Mouse (Mus musculus) hindbrain, embryonic 13.5 days (tissue): ENCODE data around the gene Cacng2. TPM values are rescaled to one million over a fixed set of nuclear protein-coding genes. Genes with fewer than 3 reads are reported as not detected.
A peak's percentile ranks its signal among the peaks of the same experiment; 100 is the strongest.

Experiments
- ATAC-seq: fragments of 200-750 bp; cut with Nextera tagmentation; 2 replicates; pipeline ENCODE4 v1.8.0; 2017; ENCODE audit warnings: moderate TSS enrichment; ENCODE audit not compliant: low FRiP score
- H3K27ac ChIP-seq: fragments of 300-500 bp; sonication (generic); 2 replicates; pipeline ENCODE4 v1.5.1; 2015; ENCODE audit warnings: inconsistent platforms, mild to moderate bottlenecking, moderate library complexity
- H3K27me3 ChIP-seq: fragments of 300-500 bp; sonication (generic); 2 replicates; pipeline ENCODE4 v1.6.1; 2015; ENCODE audit warnings: mild to moderate bottlenecking, inconsistent platforms
- H3K36me3 ChIP-seq: fragments of 300-500 bp; sonication (generic); 2 replicates; pipeline ENCODE4 v1.6.1; 2015; ENCODE audit warnings: mild to moderate bottlenecking, inconsistent platforms
- H3K4me1 ChIP-seq: fragments of 300-500 bp; sonication (generic); replicated peaks from 2 replicates; pipeline ENCODE4 v1.6.1; 2015; ENCODE audit warnings: inconsistent platforms
- H3K4me2 ChIP-seq: fragments of 300-500 bp; sonication (generic); 2 replicates; pipeline ENCODE4 v1.6.1; 2015; ENCODE audit warnings: inconsistent platforms, mild to moderate bottlenecking, moderate library complexity
- H3K4me3 ChIP-seq: fragments of 300-500 bp; sonication (generic); 2 replicates; pipeline ENCODE4 v1.5.1; 2015; ENCODE audit warnings: mild to moderate bottlenecking, inconsistent platforms
- H3K9ac ChIP-seq: fragments of 300-500 bp; sonication (generic); 2 replicates; pipeline ENCODE4 v1.6.1; 2015; ENCODE audit warnings: mild to moderate bottlenecking, inconsistent platforms
- H3K9me3 ChIP-seq: fragments of 300-500 bp; sonication (generic); 2 replicates; pipeline ENCODE4 v1.6.1; 2016; ENCODE audit warnings: inconsistent platforms
- WGBS: fragments of 180-500 bp; shearing (Covaris S2); methylation state at CpG from one replicate; pipeline ENCODE4 v1.1.7; 2015; 5-methylcytosine and 5-hydroxymethylcytosine counted together
- polyA plus RNA-seq: library from polyadenylated mRNA; unstranded; fragments of >200 nt; fragmentation: Nextera tagmentation; extraction: Ambion mirVana; gene quantifications from 2 replicates; pipeline ENCODE4 v1.2.1, GENCODE M21; 2015

The Cacng2 gene
- polyA plus RNA-seq, 1 experiment from 2014 or later = 10.5 TPM

DNA sequence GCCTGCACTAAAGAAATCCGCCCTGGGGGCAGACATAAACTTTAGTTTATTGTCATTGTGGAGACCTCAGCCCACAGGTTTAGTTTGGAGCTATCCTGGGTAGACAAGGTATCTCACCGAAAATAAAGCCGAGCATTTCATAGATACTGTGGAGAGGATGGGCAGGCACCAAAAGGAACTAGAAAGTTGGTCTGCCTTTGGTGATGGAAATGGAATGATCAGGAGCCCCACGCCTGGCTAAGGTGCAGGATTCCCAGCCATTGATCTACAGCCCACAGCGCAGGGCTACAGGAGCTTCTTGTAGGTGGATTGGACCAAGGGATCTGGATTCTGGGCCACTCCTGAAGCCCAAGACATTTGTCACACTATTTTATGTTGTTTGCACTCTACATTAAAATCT is 162.2 kb downstream of the Cacng2 start:
- Histone ChIP-seq H3K9me3 (no peaks in the 10 kb centered on the region), H3K27ac (no peak overlapping the region), H3K4me2 (no peak overlapping the region), H3K9ac (peak overlapping the region; percentile 19; the same call in 1 of the 2 replicates), H3K27me3 (peaks cover 9% of the 10 kb centered on the region), H3K4me3 (no peak overlapping the region), H3K4me1 (peaks cover 36% of the 10 kb centered on the region), H3K36me3 (peaks cover 55% of the 10 kb centered on the region)
- WGBS = 53% methylated on average over 5 of the region's 5 CpGs
- no peak for ATAC-seq

DNA sequence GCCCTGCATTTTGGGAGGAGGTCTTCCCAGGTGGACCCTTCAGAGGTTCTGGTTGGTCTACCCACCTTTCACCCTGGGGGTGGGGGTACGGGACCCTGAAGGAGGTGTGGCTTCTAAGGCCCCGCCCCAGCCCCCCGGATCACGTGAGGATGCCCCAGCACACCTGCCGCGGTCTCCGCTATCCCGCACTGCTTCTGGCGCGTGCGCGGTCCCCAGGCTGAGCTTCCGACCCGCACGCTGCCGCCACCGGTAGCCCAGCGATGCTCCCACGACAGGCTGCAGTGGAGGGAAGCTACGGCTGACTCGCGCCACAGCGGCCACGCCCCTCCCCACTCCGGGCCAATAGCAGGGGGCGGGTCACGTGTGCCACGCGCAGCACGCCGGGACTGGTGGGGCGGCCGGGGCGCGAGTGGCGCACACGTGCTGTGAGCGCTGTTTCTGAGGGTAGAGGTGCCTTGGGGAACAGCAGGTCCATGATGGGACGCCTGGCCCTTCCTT is 163.4 kb downstream of the Cacng2 start, which contains the start of gene Foxred2:
Gene Foxred2 (minus strand): TSS at position 319 of the 498 bp plus-strand sequence.
- peaks cover 36% of the 10 kb centered on the region for H3K4me1 ChIP-seq
- H3K4me2 ChIP-seq = peak within 1 kb of the TSS; percentile 88
- peak within 1 kb of the TSS; percentile 78 for H3K9ac ChIP-seq
- peaks cover 9% of the 10 kb centered on the region for H3K27me3 ChIP-seq
- peak; percentile 94 for ATAC-seq
- H3K9me3 ChIP-seq = no peaks in the 10 kb centered on the region
- under 1% methylated on average over 39 of the region's 39 CpGs for WGBS
- H3K27ac ChIP-seq = peak within 1 kb of the TSS; percentile 79
- H3K36me3 ChIP-seq = peaks cover 55% of the 10 kb centered on the region
- H3K4me3 ChIP-seq = peak within 1 kb of the TSS; percentile 52

DNA sequence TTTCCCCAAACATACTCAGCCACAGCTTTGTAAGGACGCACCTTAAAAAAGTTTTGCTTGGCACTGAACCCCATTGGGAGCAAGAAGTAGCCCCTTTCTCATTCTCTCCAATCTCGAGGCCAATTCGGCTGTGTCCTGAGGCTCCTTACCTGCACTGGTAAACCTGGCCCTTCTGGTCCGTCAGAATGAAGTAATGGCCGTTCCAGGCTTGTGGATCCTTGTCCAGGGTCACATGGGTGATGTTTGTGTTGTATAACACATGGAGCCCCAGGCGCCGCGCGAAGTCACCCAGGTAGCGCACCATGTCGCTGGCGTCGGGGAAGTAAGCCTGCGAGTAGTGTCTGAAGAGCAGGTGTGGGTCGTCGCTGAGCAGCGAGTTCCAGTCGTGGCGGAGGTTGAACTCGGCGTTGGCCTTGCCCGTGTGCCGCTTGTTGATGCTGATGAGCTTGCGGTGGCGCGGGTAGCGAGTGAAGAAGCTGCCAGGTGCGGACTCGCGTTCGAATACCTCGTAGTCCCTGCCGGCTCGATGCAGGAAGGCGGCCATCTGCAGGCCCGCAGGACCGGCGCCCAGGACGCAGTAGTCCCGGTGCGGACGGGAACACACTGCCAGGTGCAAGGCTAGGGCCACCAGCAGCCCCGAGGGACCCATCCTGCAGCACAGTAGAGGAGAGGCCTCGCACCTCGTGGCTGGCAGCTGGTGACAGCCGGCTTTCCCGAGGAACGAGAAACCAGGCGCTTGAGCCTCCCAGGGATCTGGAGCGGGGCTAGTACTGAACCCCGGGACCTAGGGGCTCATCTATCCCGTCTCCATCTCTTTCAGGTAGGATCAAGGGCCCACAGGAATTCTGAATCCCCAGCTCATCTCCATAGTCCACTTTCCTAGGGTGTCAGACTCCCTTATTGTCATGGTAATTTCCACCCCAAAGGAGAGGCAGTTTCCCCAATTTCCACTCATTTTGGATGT is 164.1 kb downstream of the Cacng2 start:
- peak overlapping the region; percentile 79 for H3K27ac ChIP-seq
- peak overlapping the region; percentile 88 for H3K4me2 ChIP-seq
- peaks cover 36% of the 10 kb centered on the region for H3K4me1 ChIP-seq
- peak; percentile 72 for ATAC-seq
- H3K9me3 ChIP-seq = no peaks in the 10 kb centered on the region
- H3K27me3 ChIP-seq = peaks cover 9% of the 10 kb centered on the region
- peak overlapping the region; percentile 78 for H3K9ac ChIP-seq
- WGBS = 8% methylated on average over 52 of the region's 52 CpGs
- H3K4me3 ChIP-seq = peak overlapping the region; percentile 52
- peaks cover 53% of the 10 kb centered on the region for H3K36me3 ChIP-seq

DNA sequence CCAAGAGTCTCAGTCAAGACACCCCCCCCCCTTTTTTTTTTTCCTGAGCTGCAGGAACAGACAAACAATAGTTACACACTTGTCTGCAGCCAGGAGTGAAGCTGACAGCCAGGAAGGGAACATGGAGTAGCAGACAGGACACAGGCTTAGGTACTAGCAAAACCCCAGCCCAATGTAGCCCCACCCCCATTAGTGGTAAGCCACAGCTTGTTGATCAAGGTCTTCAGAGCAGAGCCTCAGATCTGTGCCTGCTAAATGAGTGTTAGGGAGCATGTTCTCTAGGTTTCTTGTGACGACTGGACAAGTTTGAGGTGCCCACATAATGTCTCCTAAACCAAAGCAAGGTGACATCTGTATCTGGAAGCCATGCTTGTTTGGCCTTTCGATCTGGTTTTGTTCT is 165.5 kb downstream of the Cacng2 start:
- Histone ChIP-seq H3K27me3 (peaks cover 9% of the 10 kb centered on the region), H3K9me3 (no peaks in the 10 kb centered on the region), H3K4me3 (no peak overlapping the region), H3K9ac (peak overlapping the region; percentile 20), H3K4me2 (peak overlapping the region; percentile 22), H3K27ac (no peak overlapping the region), H3K36me3 (peaks cover 49% of the 10 kb centered on the region), H3K4me1 (peaks cover 36% of the 10 kb centered on the region)
- WGBS = 94% methylated on average over 2 of the region's 2 CpGs
- no peak for ATAC-seq

DNA sequence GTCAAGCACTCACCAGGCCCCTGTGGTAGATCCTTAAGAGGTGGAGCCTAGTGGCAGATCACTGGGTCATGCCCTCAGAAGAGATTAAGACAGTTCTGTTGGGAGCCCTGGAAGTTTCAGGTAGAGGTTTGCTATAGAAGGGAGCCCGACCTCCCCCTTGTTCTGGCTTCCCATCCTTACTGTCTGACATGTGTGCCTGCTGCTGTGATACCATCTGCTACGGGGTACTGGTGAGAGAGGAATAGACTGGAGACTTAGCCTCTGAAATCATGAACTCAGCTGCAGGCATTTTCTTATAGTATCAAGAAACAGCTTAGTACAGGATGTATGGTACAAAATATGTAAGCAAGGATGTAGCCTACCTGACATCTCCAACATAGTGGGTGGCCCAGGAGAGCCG is 166.9 kb downstream of the Cacng2 start:
- Histone ChIP-seq H3K4me1 (peaks cover 36% of the 10 kb centered on the region), H3K27me3 (peaks cover 9% of the 10 kb centered on the region), H3K36me3 (peaks cover 46% of the 10 kb centered on the region), H3K27ac (no peak overlapping the region), H3K4me3 (no peak overlapping the region), H3K9me3 (no peaks in the 10 kb centered on the region), H3K9ac (no peak overlapping the region), H3K4me2 (no peak overlapping the region)
- WGBS = 100% methylated on average over 3 of the region's 3 CpGs
- no peak for ATAC-seq

DNA sequence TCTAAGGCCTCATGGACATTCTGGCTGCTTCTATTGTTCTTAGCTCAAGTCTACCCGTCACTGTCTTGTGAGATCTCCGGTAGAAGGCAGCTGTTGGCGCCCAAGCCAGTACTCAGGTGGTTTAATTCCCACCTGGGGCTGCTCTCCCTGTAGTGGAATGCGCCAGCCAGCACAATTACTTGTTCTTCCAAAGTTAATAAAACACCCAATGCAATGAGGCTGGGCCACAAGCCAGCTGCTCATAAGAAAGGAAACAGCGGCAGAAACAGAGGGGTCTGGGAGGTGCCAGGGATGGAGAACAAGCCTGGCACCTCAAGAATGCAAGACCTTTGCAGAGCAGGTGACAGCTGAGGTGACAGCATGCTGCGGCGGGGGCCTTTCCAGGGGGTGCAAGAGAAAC is 170.8 kb downstream of the Cacng2 start:
- 90% methylated on average over 7 of the region's 7 CpGs for WGBS
- ATAC-seq = no peak
- H3K9ac ChIP-seq = no peak overlapping the region
- no peaks in the 10 kb centered on the region for H3K9me3 ChIP-seq
- H3K4me3 ChIP-seq = no peak overlapping the region
- no peak overlapping the region for H3K4me2 ChIP-seq
- peaks cover 9% of the 10 kb centered on the region for H3K4me1 ChIP-seq
- peaks cover 82% of the 10 kb centered on the region for H3K36me3 ChIP-seq
- no peak overlapping the region for H3K27ac ChIP-seq
- H3K27me3 ChIP-seq = no peaks in the 10 kb centered on the region

DNA sequence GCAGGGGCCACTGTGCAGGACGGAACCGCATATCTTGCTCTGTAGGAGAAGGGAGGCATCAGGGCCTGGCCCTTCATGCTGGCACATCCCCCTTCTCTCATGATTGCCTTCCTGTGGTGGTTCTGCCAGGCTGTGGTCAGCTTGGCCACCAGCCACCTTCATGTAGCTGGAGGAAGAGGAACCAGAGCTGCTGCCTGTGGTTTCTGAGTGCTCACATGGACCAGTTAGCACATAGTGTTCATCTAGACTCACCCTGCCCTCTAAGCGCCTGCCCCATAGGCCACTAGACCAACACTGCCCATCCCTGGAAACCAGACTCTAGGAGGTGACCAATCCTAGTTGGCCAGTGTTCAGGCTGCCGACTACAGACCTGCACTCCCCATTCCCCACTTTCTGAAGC is 174.1 kb downstream of the Cacng2 start:
- no peak overlapping the region for H3K4me2 ChIP-seq
- ATAC-seq = no peak
- no peak overlapping the region for H3K4me3 ChIP-seq
- 90% methylated on average over 4 of the region's 4 CpGs for WGBS
- no peaks in the 10 kb centered on the region for H3K4me1 ChIP-seq
- H3K9ac ChIP-seq = 0 out of 2 replicates have a peak overlapping the region, but pooled peaks have one; percentile 9
- H3K27me3 ChIP-seq = no peaks in the 10 kb centered on the region
- H3K36me3 ChIP-seq = peaks cover 82% of the 10 kb centered on the region
- no peaks in the 10 kb centered on the region for H3K9me3 ChIP-seq
- no peak overlapping the region for H3K27ac ChIP-seq

Other genes starting within 250 kb of the Cacng2 start
- 214 and 218 TPM in 2 replicates for gene Txn2, start 191.0 kb downstream of the Cacng2 start, polyA plus RNA-seq
- gene Foxred2, start 163.3 kb downstream of the Cacng2 start, polyA plus RNA-seq = 6.2 and 7.4 TPM in 2 replicates
- 184 and 191 TPM in 2 replicates for gene Eif3d, start 149.2 kb downstream of the Cacng2 start, polyA plus RNA-seq
- gene Ift27, start 54.1 kb upstream of the Cacng2 start, polyA plus RNA-seq = 106 and 111 TPM in 2 replicates
- gene Pvalb, start 86.4 kb upstream of the Cacng2 start, polyA plus RNA-seq = 6.7 and 13.6 TPM in 2 replicates
- gene Ncf4, start 124.8 kb upstream of the Cacng2 start, polyA plus RNA-seq = 1.5 and 2.2 TPM in 2 replicates
- 0.06 and 0.21 TPM in 2 replicates for gene Csf2rb2, start 185.7 kb upstream of the Cacng2 start, polyA plus RNA-seq
- gene Csf2rb, start 205.7 kb upstream of the Cacng2 start, polyA plus RNA-seq = 0.39 and 0.40 TPM in 2 replicates